Comparison of ENCODE assay signal across 12 mouse cellular contexts in the genomic region with DNA sequence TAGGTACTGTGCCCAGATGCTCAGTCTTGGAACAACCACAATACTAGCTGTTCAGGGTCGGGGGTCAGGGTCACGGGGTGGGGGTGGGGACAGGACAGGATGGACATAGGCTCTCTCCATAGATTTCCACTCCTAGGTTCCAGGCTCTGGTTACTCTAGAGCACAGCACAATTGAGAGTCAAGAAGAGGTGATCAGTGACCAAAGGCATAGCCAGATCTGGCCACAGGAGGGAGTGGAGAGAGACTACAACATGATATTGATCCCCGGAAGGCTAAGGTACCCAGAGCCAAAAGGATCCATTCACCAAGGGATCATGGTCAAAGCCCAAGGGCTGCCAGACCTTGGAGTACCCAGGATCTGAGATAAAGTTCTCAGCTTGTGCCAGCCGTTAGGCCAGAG. TPM values are rescaled to one million over a fixed set of nuclear protein-coding genes. Genes with fewer than 3 reads are reported as not detected.
DNase-seq lines count a peak whose midpoint lies in the region; ATAC-seq and TF ChIP-seq lines count a peak whose summit lies in the region.
"Had no signal": no experiment of that assay in that cellular context is flagged by ENCODE, and none has a peak within 500 bp of the region (broad histone marks: within the 10 kb centered on the region; RNA-seq: fewer than 3 reads in every experiment).

No protein-coding gene starts in this region.

- H3K4me3 ChIP-seq in intestine, postnatal 0 days (ENCODE audit: low read depth, low read length): no peak overlapping the region
- H3K4me3 ChIP-seq in intestine, embryonic 16.5 days (ENCODE audit: low read length): no peak overlapping the region
- peak overlapping the region; percentile 74 for H3K4me3 ChIP-seq in forebrain, postnatal 0 days (ENCODE audit: low read depth, low read length)
- H3K4me3 ChIP-seq in midbrain, embryonic 14.5 days (replicated peaks; ENCODE audit: low read depth, low read length): peak overlapping the region; percentile 60
- H3K4me3 ChIP-seq: limb, embryonic 15.5 days had no signal

- TF ChIP-seq POLR2A in brain, embryonic 14.5 days (IDR thresholded peaks at IDR 0.05; ENCODE audit: borderline replicate concordance, extremely low read depth, insufficient read depth, insufficient read length, poor library complexity, severe bottlenecking): no peak

- peaks cover 68% of the 10 kb centered on the region for H3K27me3 ChIP-seq in intestine, postnatal 0 days (replicated peaks; ENCODE audit: control insufficient read depth, insufficient read depth, low read length)
- peaks cover 63% of the 10 kb centered on the region for H3K27me3 ChIP-seq in intestine, embryonic 16.5 days (replicated peaks; ENCODE audit: control insufficient read depth, insufficient read depth, low read length)
- peaks cover 9% of the 10 kb centered on the region for H3K27me3 ChIP-seq in forebrain, postnatal 0 days (ENCODE audit: insufficient read depth, low read length)
- peaks cover 56% of the 10 kb centered on the region for H3K27me3 ChIP-seq in midbrain, embryonic 14.5 days (ENCODE audit: control insufficient read depth, insufficient read depth, low read length)

- H3K36me3 ChIP-seq in intestine, postnatal 0 days (ENCODE audit: control insufficient read depth, insufficient read depth): no peaks in the 10 kb centered on the region
- H3K36me3 ChIP-seq in intestine, embryonic 16.5 days (ENCODE audit: control insufficient read depth, insufficient read depth, low read length): no peaks in the 10 kb centered on the region
- H3K36me3 ChIP-seq in forebrain, postnatal 0 days (ENCODE audit: insufficient read depth): no peaks in the 10 kb centered on the region
- H3K36me3 ChIP-seq in midbrain, embryonic 14.5 days (ENCODE audit: control insufficient read depth, insufficient read depth, low read length): no peaks in the 10 kb centered on the region
- H3K36me3 ChIP-seq: limb, embryonic 15.5 days had no signal

- no peak overlapping the region for H3K9ac ChIP-seq in intestine, postnatal 0 days (ENCODE audit: low read depth, low read length)
- no peak overlapping the region for H3K9ac ChIP-seq in intestine, embryonic 16.5 days (ENCODE audit: low read depth, low read length)
- 0 out of 2 replicates have a peak overlapping the region, but pooled peaks have one; percentile 69 for H3K9ac ChIP-seq in forebrain, postnatal 0 days
- H3K9ac ChIP-seq in midbrain, embryonic 14.5 days (replicated peaks; ENCODE audit: low read length): no peak overlapping the region
- H3K9ac ChIP-seq: limb, embryonic 15.5 days had no signal

- no peak for ATAC-seq in intestine, postnatal 0 days
- no peak for ATAC-seq in intestine, embryonic 16.5 days
- ATAC-seq in forebrain, postnatal 0 days: no peak
- ATAC-seq in midbrain, embryonic 14.5 days (ENCODE audit: low FRiP score, low TSS enrichment): no peak

- H3K27ac ChIP-seq in intestine, postnatal 0 days (ENCODE audit: low read depth, low read length): no peak overlapping the region
- no peak overlapping the region for H3K27ac ChIP-seq in intestine, embryonic 16.5 days (ENCODE audit: low read length)
- no peak overlapping the region for H3K27ac ChIP-seq in forebrain, postnatal 0 days (ENCODE audit: low read depth, low read length)
- H3K27ac ChIP-seq in midbrain, embryonic 14.5 days (replicated peaks; ENCODE audit: low read depth, low read length): no peak overlapping the region
- H3K27ac ChIP-seq: limb, embryonic 15.5 days had no signal

- no peak overlapping the region for H3K4me2 ChIP-seq in intestine, postnatal 0 days (replicated peaks; ENCODE audit: low read depth)
- H3K4me2 ChIP-seq in intestine, embryonic 16.5 days (ENCODE audit: low read depth, low read length): no peak overlapping the region
- H3K4me2 ChIP-seq in forebrain, postnatal 0 days (ENCODE audit: low read depth): peak overlapping the region; percentile 93
- H3K4me2 ChIP-seq in midbrain, embryonic 14.5 days (ENCODE audit: low read length): peak overlapping the region; percentile 96
- H3K4me2 ChIP-seq: limb, embryonic 15.5 days had no signal

- H3K4me1 ChIP-seq in intestine, postnatal 0 days (replicated peaks; ENCODE audit: control insufficient read depth, insufficient read depth, low read length): peaks cover 11% of the 10 kb centered on the region; the same call in 1 of the 2 replicates
- H3K4me1 ChIP-seq in intestine, embryonic 16.5 days (ENCODE audit: control insufficient read depth, insufficient read depth, low read length): peaks cover 37% of the 10 kb centered on the region
- peaks cover 3% of the 10 kb centered on the region; the same call in 1 of the 2 replicates for H3K4me1 ChIP-seq in forebrain, postnatal 0 days (ENCODE audit: insufficient read depth)
- peaks cover 26% of the 10 kb centered on the region for H3K4me1 ChIP-seq in midbrain, embryonic 14.5 days (ENCODE audit: control insufficient read depth, insufficient read depth, low read length)

- no peaks in the 10 kb centered on the region for H3K9me3 ChIP-seq in intestine, postnatal 0 days (ENCODE audit: control insufficient read depth)
- no peaks in the 10 kb centered on the region for H3K9me3 ChIP-seq in intestine, embryonic 16.5 days (ENCODE audit: control insufficient read depth, low read length)
- no peaks in the 10 kb centered on the region for H3K9me3 ChIP-seq in forebrain, postnatal 0 days (ENCODE audit: low read length)
- no peaks in the 10 kb centered on the region for H3K9me3 ChIP-seq in midbrain, embryonic 14.5 days (ENCODE audit: control insufficient read depth, low read length)
- H3K9me3 ChIP-seq: limb, embryonic 15.5 days had no signal

- DNase-seq in brain, embryonic 14.5 days (ENCODE audit: low read depth): no peak
- no peak for DNase-seq in forebrain, postnatal 0 days
- DNase-seq in midbrain, embryonic 14.5 days: no peak
- DNase-seq in frontal cortex, postnatal 25 days (ENCODE audit: low spot score in 2 of 2): no peak
- no peak for DNase-seq in cerebellum, postnatal 36 days
- DNase-seq in cerebellum, adult 8-10 months: no peak
- DNase-seq: B cell, adult 2 months; heart, adult 18-20 months had no signal

- TF ChIP-seq CTCF in intestine, postnatal 0 days (IDR thresholded peaks at IDR 0.05; ENCODE audit: low read depth): peak; percentile 38; the same call in 1 of the 2 replicates
- 0 out of 2 replicates have a peak, but pooled peaks have one; percentile 0 for TF ChIP-seq CTCF in brain, embryonic 14.5 days (IDR thresholded peaks at IDR 0.05; ENCODE audit: borderline replicate concordance, extremely low read depth, insufficient read depth, insufficient read length)
- peak; percentile 28; the same call in 1 of the 2 replicates for TF ChIP-seq CTCF in forebrain, postnatal 0 days (IDR thresholded peaks at IDR 0.05; ENCODE audit: low read depth)

- 49% methylated on average over 4 of the region's 4 CpGs for WGBS in intestine, postnatal 0 days
- 45% methylated on average over 4 of the region's 4 CpGs for WGBS in intestine, embryonic 16.5 days
- 45% methylated on average over 4 of the region's 4 CpGs for WGBS in forebrain, postnatal 0 days
- 43% methylated on average over 4 of the region's 4 CpGs for WGBS in midbrain, embryonic 14.5 days

RNA-seq across cellular contexts. Expression of a gene that starts 1.9 kb away (rescaled TPM):
- polyA plus RNA-seq in intestine, postnatal 0 days (2015; fragmentation: Nextera tagmentation; extraction: Ambion mirVana): 0.98 and 1.0 TPM in 2 replicates
- 0.57 and 0.61 TPM in 2 replicates for polyA plus RNA-seq in intestine, embryonic 16.5 days (2015; fragmentation: Nextera tagmentation; extraction: Ambion mirVana)
- 18.3 and 32.2 TPM in 2 replicates for polyA plus RNA-seq in brain, embryonic 14.5 days (2012; rRNA removed)
- 17.7 and 23.7 TPM in 2 replicates for total RNA-seq in forebrain, postnatal 0 days (2014; rRNA removed)
- polyA plus RNA-seq in forebrain, postnatal 0 days (2015; fragmentation: Nextera tagmentation; extraction: Ambion mirVana): 25.8 and 26.1 TPM in 2 replicates
- 4.5 and 5.6 TPM in 2 replicates for polyA plus RNA-seq in midbrain, embryonic 14.5 days (2014; fragmentation: Nextera tagmentation; extraction: Ambion mirVana)
- total RNA-seq: megakaryocyte progenitor cell, adult 5-6 weeks had no signal

RNA-seq across cellular contexts. Expression of a gene that starts 46.0 kb away (rescaled TPM):
- 3.6 and 4.1 TPM in 2 replicates for polyA plus RNA-seq in intestine, postnatal 0 days (2015; fragmentation: Nextera tagmentation; extraction: Ambion mirVana)
- 12.8 and 14.6 TPM in 2 replicates for polyA plus RNA-seq in intestine, embryonic 16.5 days (2015; fragmentation: Nextera tagmentation; extraction: Ambion mirVana)
- polyA plus RNA-seq in brain, embryonic 14.5 days (2012; rRNA removed): 3.4 and 5.9 TPM in 2 replicates
- total RNA-seq in forebrain, postnatal 0 days (2014; rRNA removed): 0.92 and 3.0 TPM in 2 replicates
- 0.91 and 0.94 TPM in 2 replicates for polyA plus RNA-seq in forebrain, postnatal 0 days (2015; fragmentation: Nextera tagmentation; extraction: Ambion mirVana)
- 0.90 and 2.4 TPM in 2 replicates for polyA plus RNA-seq in midbrain, embryonic 14.5 days (2014; fragmentation: Nextera tagmentation; extraction: Ambion mirVana)

RNA-seq across cellular contexts. Expression of a gene that starts 51.8 kb away (rescaled TPM):
- 42.5 and 48.0 TPM in 2 replicates for polyA plus RNA-seq in intestine, postnatal 0 days (2015; fragmentation: Nextera tagmentation; extraction: Ambion mirVana)
- polyA plus RNA-seq in intestine, embryonic 16.5 days (2015; fragmentation: Nextera tagmentation; extraction: Ambion mirVana): 43.7 and 47.7 TPM in 2 replicates
- polyA plus RNA-seq in brain, embryonic 14.5 days (2012; rRNA removed): 10.1 and 10.6 TPM in 2 replicates
- 2.2 and 7.6 TPM in 2 replicates for total RNA-seq in forebrain, postnatal 0 days (2014; rRNA removed)
- polyA plus RNA-seq in forebrain, postnatal 0 days (2015; fragmentation: Nextera tagmentation; extraction: Ambion mirVana): 3.5 and 3.8 TPM in 2 replicates
- 1.7 and 4.2 TPM in 2 replicates for polyA plus RNA-seq in midbrain, embryonic 14.5 days (2014; fragmentation: Nextera tagmentation; extraction: Ambion mirVana)

RNA-seq across cellular contexts. Expression of a gene that starts 57.8 kb away (rescaled TPM):
- 51.9 and 59.2 TPM in 2 replicates for polyA plus RNA-seq in intestine, postnatal 0 days (2015; fragmentation: Nextera tagmentation; extraction: Ambion mirVana)
- polyA plus RNA-seq in intestine, embryonic 16.5 days (2015; fragmentation: Nextera tagmentation; extraction: Ambion mirVana): 59.7 and 61.5 TPM in 2 replicates
- 62.7 and 80.6 TPM in 2 replicates for polyA plus RNA-seq in brain, embryonic 14.5 days (2012; rRNA removed)
- 67.3 and 74.6 TPM in 2 replicates for total RNA-seq in forebrain, postnatal 0 days (2014; rRNA removed)
- 97.7 and 116 TPM in 2 replicates for polyA plus RNA-seq in forebrain, postnatal 0 days (2015; fragmentation: Nextera tagmentation; extraction: Ambion mirVana)
- polyA plus RNA-seq in midbrain, embryonic 14.5 days (2014; fragmentation: Nextera tagmentation; extraction: Ambion mirVana): 58.6 and 80.6 TPM in 2 replicates

Comparison
In these comparisons a context has a peak if more than half of its experiments do, and no peak if none do; other contexts are left out.
1. H3K4me2 ChIP-seq: peak in forebrain, postnatal 0 days (single experiment) and midbrain, embryonic 14.5 days (single experiment); none in intestine, postnatal 0 days (single experiment) and intestine, embryonic 16.5 days (single experiment).
2. H3K4me3 ChIP-seq: peak in forebrain, postnatal 0 days (single experiment) and midbrain, embryonic 14.5 days (single experiment); none in intestine, postnatal 0 days (single experiment) and intestine, embryonic 16.5 days (single experiment).
3. Peak in every context shown above with its lines, with median percentiles within 50 percentile points of each other: CTCF ChIP-seq.